Mouse (Mus musculus) spleen, adult 12 weeks (tissue): ENCODE data around the gene Tnfaip8l3.
"Not testable (repeated sequence)": the region's sequence is repeated elsewhere in the genome, so short reads cannot be mapped to it uniquely, and the experiment has no call there.

ENCODE experiments used
- DNase-seq: peaks from one replicate; pipeline ENCODE4 v3.0.0; 2022; ENCODE audit warnings: low spot score

The Tnfaip8l3 gene

GRCm38 (mm10) chr9:54068032-54068649 is at the start of gene Tnfaip8l3:
Gene Tnfaip8l3 (minus strand): TSS chr9:54068388.
- no peak for DNase-seq

DNA sequence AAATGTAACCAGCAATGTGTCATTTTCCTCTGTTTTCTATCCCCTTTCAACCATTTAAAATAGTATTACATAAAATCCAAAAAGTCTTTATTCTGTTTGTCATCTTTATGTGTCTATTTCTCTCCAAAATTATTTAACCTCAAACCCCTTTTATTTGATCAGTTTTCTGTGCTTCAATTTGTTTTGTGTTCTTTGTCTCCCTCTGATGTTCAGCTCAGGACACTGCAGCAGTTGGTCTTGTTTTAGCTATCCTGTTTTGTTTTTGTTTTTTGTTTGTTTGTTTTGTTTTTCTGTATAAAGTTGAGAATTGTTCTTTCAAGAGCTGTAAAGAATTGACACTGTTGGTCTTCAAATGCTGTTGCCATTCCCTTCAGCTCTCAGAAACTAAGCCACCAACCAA is 44.5 kb upstream of the Tnfaip8l3 start:
- no peak for DNase-seq

GRCm38 (mm10) chr9:54098636-54099035 is 30.4 kb upstream of the Tnfaip8l3 start:
- DNase-seq, result no peak

- DNase-seq, result no peak
These were observed 28.9 kb upstream of the Tnfaip8l3 start for GRCm38 (mm10) chr9:54097091-54097490.

GRCm38 (mm10) chr9:54084245-54084644 is 16.1 kb upstream of the Tnfaip8l3 start:
- no peak for DNase-seq

- no peak for DNase-seq
These were observed 9.6 kb upstream of the Tnfaip8l3 start for GRCm38 (mm10) chr9:54077740-54078139.

DNA sequence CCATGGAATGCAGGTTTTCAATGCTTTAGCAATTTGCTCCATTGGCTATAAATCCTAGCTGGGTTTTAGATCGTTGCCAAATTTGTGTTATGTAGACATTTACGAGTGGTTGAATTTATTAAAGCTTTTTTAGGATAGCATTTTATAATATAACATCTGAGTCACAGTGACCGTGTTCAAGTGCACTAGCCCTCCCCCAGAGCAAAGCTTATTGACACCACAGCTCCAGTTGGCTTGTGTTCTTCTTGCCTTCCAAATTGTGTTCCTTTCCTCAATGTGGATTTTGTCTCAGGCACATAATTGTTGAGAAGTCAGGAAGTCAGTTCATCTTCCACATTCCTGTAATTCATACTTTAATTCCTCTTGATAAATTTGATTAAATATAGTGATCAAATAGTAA is 6.7 kb upstream of the Tnfaip8l3 start:
- no peak for DNase-seq

DNA sequence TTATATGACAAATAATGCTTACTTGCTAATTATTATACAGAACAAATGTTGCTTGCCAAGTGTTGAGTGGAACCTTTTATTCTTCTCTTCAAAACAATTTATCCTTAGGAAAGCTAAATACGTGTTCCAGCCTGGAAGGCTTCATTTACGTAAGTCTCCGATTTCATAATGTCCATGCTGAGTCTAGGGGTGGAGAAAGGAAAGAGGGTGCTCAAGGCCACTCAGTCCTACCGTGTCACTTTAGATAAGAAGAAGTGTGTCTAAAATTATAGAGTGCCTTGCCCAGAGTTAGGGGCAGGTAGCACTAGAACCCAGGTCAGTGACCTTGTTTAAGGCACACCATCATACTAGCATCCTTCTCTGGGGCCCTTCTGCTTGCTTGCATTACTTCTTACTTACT is 5.5 kb upstream of the Tnfaip8l3 start:
- DNase-seq, result no peak

- DNase-seq, result no peak
These were observed 3.4 kb upstream of the Tnfaip8l3 start for GRCm38 (mm10) chr9:54071474-54072095.

GRCm38 (mm10) chr9:54069204-54069603 is 1.0 kb upstream of the Tnfaip8l3 start:
- DNase-seq, result no peak

GRCm38 (mm10) chr9:54068777-54069176 is 589 bp upstream of the Tnfaip8l3 start:
- no peak for DNase-seq

- no peak for DNase-seq
These were observed 551 bp downstream of the Tnfaip8l3 start for GRCm38 (mm10) chr9:54067642-54068031.

- DNase-seq, result no peak
These were observed 3.4 kb downstream of the Tnfaip8l3 start for GRCm38 (mm10) chr9:54064836-54065235.

GRCm38 (mm10) chr9:54063655-54064054 is 4.5 kb downstream of the Tnfaip8l3 start:
- no peak for DNase-seq

DNA sequence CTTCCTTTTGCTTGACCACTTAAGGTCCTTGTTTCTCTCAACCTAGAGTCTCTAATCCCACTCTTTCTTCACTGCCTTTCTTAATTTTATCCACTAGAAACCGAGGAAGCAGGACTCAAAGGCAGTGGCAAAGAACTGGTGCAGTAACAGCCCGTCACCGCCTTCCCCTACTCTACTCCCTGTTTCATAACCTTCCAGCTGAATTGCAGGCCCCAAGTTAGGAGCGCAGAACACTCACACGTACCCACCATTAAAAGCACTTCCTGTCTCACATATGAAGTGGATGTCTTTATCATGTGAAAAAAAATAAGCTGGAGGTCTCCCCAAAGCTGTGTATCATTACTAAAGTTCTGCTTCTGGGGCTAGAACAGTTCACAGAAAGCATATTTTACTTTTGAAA is 6.5 kb downstream of the Tnfaip8l3 start:
- DNase-seq, result no peak

GRCm38 (mm10) chr9:54051298-54052068 is 16.7 kb downstream of the Tnfaip8l3 start:
- DNase-seq, result no peak

GRCm38 (mm10) chr9:54048978-54049377 is 19.2 kb downstream of the Tnfaip8l3 start:
- no peak for DNase-seq

DNA sequence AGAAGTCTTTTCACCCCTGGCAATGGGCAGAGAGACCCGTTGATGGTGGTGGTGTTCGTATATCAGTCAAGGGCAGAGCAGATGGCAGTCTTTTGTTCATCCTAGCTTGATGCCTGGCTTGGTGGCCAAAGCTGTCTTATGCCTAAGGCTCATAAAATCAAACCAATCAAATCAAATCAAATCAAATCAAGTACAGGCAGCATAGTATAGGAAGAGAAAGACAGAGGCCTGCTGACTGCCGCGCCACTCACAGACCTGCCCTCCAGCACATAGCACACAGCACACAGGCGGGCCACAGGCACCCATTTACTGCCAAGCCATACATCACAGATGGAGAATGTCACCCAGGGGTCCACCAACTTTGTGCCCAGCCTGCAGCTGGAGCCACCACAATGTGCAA is 25.1 kb downstream of the Tnfaip8l3 start:
- DNase-seq, result no peak

- DNase-seq, result no peak
These were observed 30.5 kb downstream of the Tnfaip8l3 start for GRCm38 (mm10) chr9:54037717-54038116.

DNA sequence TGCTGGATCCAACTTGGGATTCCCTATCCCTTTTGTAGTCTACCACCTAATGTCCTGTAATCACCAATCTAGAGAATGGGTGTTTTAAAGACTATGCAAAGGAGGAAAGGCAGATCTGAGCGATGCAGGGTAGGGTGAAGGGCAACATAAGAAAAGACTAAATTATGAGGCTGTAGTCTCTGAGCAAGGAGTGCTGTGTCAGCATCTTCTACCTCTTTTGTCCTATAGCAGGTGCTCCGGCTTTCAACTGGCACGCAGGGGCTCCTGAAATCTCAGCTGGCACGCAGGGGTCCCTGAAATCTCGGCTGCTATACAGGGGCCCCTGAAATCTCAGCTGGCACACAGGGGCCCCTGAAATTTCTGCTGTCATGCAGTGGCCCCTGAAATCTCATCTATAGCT is 33.5 kb downstream of the Tnfaip8l3 start:
- DNase-seq, result no peak

DNA sequence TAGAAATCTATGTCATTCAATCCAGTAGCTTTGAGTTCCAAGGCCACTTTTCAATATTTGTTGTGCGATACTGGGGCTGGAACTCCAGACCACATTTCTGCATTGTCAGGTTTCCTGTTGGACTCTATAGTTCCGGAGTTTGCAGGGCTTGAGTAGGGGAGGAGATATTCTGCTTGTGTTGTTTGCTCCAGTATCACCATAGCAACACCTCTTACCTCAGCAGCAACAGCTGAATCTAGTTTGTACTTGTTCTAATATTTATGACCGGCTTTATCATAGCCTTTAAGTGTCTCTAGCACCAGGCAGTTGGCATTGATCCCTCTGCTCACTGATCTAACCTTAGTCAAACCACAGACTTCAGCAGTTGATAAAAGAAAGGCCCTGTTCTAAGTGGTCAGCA is 45.4 kb downstream of the Tnfaip8l3 start:
- DNase-seq, result no peak

DNA sequence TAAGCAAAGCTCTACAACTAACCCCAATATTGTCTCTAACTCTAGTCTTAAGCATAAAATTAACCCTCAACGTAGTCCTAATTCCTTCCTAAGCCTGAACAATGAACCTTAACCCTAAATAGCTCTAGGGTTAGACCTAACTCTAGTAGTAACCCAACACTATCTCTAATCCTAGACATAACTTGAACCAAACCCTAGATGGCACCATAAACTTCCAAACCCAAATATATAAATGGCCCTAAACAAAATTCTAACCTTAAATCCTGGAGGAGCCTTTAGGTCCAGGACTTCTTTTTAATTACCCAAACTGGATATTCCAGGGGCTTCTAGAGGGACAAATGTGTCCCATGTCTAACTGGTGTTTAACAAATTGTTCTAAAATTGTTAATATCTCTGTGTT is 73.7 kb downstream of the Tnfaip8l3 start:
- DNase-seq, result no peak

DNA sequence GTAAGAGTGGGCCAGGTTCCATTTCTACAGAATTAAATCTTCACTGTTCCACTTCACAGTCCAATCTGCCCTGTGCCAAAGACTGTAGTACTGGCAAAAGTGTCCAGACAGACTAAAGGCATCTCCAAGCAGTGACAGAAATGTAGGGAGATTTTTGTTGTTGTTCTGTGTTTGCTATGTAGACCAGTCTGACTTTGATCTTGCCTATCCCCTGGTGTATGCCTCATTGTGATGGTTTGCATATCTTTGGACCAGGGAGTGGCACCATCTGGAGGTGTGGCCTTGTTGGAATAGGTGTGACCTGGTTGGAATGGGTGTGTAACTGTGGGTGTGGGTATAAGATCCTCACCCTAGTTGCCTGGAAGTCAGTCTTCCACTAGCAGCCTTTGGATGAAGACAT is 75.6 kb downstream of the Tnfaip8l3 start:
- DNase-seq, result not testable (repeated sequence)
